Mouse (Mus musculus) MEL (cell line): Measurements from ENCODE around the gene Ttc6.

ENCODE experiments used
- CHD1 ChIP-seq: IDR thresholded peaks from 2 replicates; pipeline ENCODE4 v1.6.1; 2012; ENCODE audit warnings: low read depth, mild to moderate bottlenecking, inconsistent platforms, low read length, improper control_type of control experiment
- CHD2 ChIP-seq: IDR thresholded peaks from 2 replicates; pipeline ENCODE4 v1.6.1; 2011; ENCODE audit warnings: low read length, improper control_type of control experiment
- CTCF ChIP-seq, 3 experiments: IDR thresholded peaks in 2 of 3; conservative IDR thresholded peaks in 1 of 3; 2 replicates each; pipeline ENCODE4 v1.5.1; 2011 to 2012; ENCODE audit warnings: low read length in 3 of 3, low read depth in 2 of 3, mild to moderate bottlenecking in 2 of 3, improper control_type of control experiment in 1 of 3, inconsistent platforms in 1 of 3, mixed read lengths in 1 of 3, moderate library complexity in 1 of 3; ENCODE audit not compliant: control insufficient read depth in 1 of 3, insufficient read depth in 1 of 3, poor library complexity in 1 of 3, severe bottlenecking in 1 of 3
- E2F4 ChIP-seq: IDR thresholded peaks from 2 replicates; pipeline ENCODE4 v1.6.1; 2011; ENCODE audit warnings: low read depth, low read length, improper control_type of control experiment, borderline replicate concordance
- ELF1 ChIP-seq: IDR thresholded peaks from 2 replicates; pipeline ENCODE4 v1.6.1; 2014; ENCODE audit warnings: low read depth, mild to moderate bottlenecking, inconsistent platforms, low read length, improper control_type of control experiment, moderate library complexity
- EP300 ChIP-seq, 2 experiments: IDR thresholded peaks; 2 replicates each; pipeline ENCODE4 v1.6.1; 2011; ENCODE audit warnings: improper control_type of control experiment in 2 of 2, low read length in 2 of 2, low read depth in 1 of 2, mild to moderate bottlenecking in 1 of 2
- GABPA ChIP-seq: IDR thresholded peaks from 2 replicates; pipeline ENCODE4 v1.6.1; 2012; ENCODE audit warnings: low read depth, mild to moderate bottlenecking, inconsistent platforms, low read length, improper control_type of control experiment, moderate library complexity
- GATA1 ChIP-seq: IDR thresholded peaks from 2 replicates; pipeline ENCODE4 v1.6.1; 2011; ENCODE audit warnings: low read depth, low read length, improper control_type of control experiment
- HCFC1 ChIP-seq: IDR thresholded peaks from 2 replicates; pipeline ENCODE4 v1.6.1; 2012; ENCODE audit warnings: low read depth, mild to moderate bottlenecking, inconsistent platforms, low read length, improper control_type of control experiment, moderate library complexity
- MAFK ChIP-seq: IDR thresholded peaks from 2 replicates; pipeline ENCODE4 v1.6.1; 2011; ENCODE audit warnings: low read depth, mild to moderate bottlenecking, low read length, improper control_type of control experiment, borderline replicate concordance
- POLR2A ChIP-seq, 2 experiments: IDR thresholded peaks; 2 replicates each; pipeline ENCODE4 v1.6.1; 2011 to 2012; ENCODE audit warnings: low read length in 2 of 2, mild to moderate bottlenecking in 2 of 2, control low read depth in 1 of 2, improper control_type of control experiment in 1 of 2, low read depth in 1 of 2, moderate library complexity in 1 of 2; ENCODE audit not compliant: control insufficient read depth in 1 of 2, insufficient read depth in 1 of 2, poor library complexity in 1 of 2
- SMC3 ChIP-seq: IDR thresholded peaks from 2 replicates; pipeline ENCODE4 v1.6.1; 2011; ENCODE audit warnings: low read depth, low read length, improper control_type of control experiment
- USF1 ChIP-seq: IDR thresholded peaks from 2 replicates; pipeline ENCODE4 v1.6.1; 2014; ENCODE audit warnings: low read depth, mild to moderate bottlenecking, inconsistent platforms, low read length, improper control_type of control experiment, moderate library complexity
- ZC3H11A ChIP-seq: IDR thresholded peaks from 2 replicates; pipeline ENCODE4 v1.6.1; 2012; ENCODE audit warnings: low read depth, mild to moderate bottlenecking, inconsistent platforms, low read length, improper control_type of control experiment

DNA sequence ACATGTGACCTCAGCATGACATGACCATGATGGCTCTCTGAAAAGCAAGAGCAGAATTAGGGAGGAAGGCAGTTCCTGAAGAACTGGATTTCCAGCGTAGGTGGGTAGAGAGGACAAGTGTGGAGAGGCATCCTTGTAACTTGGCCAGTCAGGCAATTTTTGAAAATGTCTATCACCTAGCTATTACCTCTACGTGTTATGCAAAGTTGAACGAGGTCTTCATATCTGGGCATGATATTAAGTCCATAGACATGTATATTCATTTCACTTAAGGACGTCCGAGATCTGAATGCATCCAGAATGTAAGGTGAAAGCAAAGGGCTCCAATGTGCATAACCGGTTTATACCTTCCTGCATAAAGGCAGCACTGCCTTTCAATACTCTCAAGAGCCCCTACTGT, 22.8 kb upstream of the Ttc6 start:
- TF ChIP-seq E2F4 (no peak), CHD2 (no peak), CTCF (IDR thresholded peaks at IDR 0.05 in 2 of 3, conservative IDR thresholded peaks at IDR 0.05 in 1 of 3; ENCODE audit: control insufficient read depth in 1 of 3, insufficient read depth in 1 of 3, low read depth in 2 of 3, low read length in 3 of 3, poor library complexity in 1 of 3, severe bottlenecking in 1 of 3) (no peak), GATA1 (no peak), USF1 (no peak), POLR2A (IDR thresholded peaks at IDR 0.05; ENCODE audit: control insufficient read depth in 1 of 2, insufficient read depth in 1 of 2, low read depth in 1 of 2, low read length in 2 of 2, poor library complexity in 1 of 2) (no peak), SMC3 (no peak), MAFK (no peak), EP300 (IDR thresholded peaks at IDR 0.05; ENCODE audit: low read depth in 1 of 2, low read length in 2 of 2) (no peak), ZC3H11A (no peak), CHD1 (no peak), GABPA (no peak), ELF1 (no peak), HCFC1 (no peak)
